Mouse (Mus musculus): ENCODE data around the gene Zfhx3. TPM values are rescaled to one million over a fixed set of nuclear protein-coding genes. Genes with fewer than 3 reads are reported as not detected.
A peak's percentile ranks its signal among the peaks of the same experiment; 100 is the strongest.

Zfhx3 gene
- polyA plus RNA-seq, 1 experiment from 2014 or later = 27.5 TPM

GRCm38 (mm10) chr8:108480141-108480540 is 537.7 kb downstream of the Zfhx3 start:
- Histone ChIP-seq H3K4me1 (ENCODE audit: control insufficient read depth, insufficient read depth, low read length) (no peaks in the 10 kb centered on the region), H3K4me2 (ENCODE audit: low read depth, low read length) (no peak overlapping the region), H3K4me3 (ENCODE audit: low read depth, low read length) (no peak overlapping the region), H3K9ac (replicated peaks; ENCODE audit: low read length) (no peak overlapping the region), H3K27me3 (ENCODE audit: control insufficient read depth, insufficient read depth, low read length) (no peaks in the 10 kb centered on the region), H3K36me3 (replicated peaks; ENCODE audit: control insufficient read depth, insufficient read depth, low read depth, low read length) (no peaks in the 10 kb centered on the region), H3K27ac (replicated peaks; ENCODE audit: low read depth, low read length) (no peak overlapping the region), H3K9me3 (replicated peaks; ENCODE audit: control insufficient read depth, low read length) (no peaks in the 10 kb centered on the region)
- no peak for DNase-seq (ENCODE audit: low spot score)
- 83% methylated on average over 12 of the region's 12 CpGs for WGBS
- ATAC-seq (replicated peaks; ENCODE audit: insufficient number of reproducible peaks, low FRiP score, low TSS enrichment, low read depth) = no peak

- peak; percentile 93 for ATAC-seq (replicated peaks; ENCODE audit: insufficient number of reproducible peaks, low FRiP score, low TSS enrichment, low read depth)
- Histone ChIP-seq H3K4me2 (ENCODE audit: low read depth, low read length) (no peak overlapping the region; the same call in 1 of the 2 replicates), H3K9ac (replicated peaks; ENCODE audit: low read length) (peak overlapping the region; percentile 22; the same call in 1 of the 2 replicates), H3K36me3 (replicated peaks; ENCODE audit: control insufficient read depth, insufficient read depth, low read depth, low read length) (no peaks in the 10 kb centered on the region), H3K4me3 (ENCODE audit: low read depth, low read length) (no peak overlapping the region), H3K9me3 (replicated peaks; ENCODE audit: control insufficient read depth, low read length) (no peaks in the 10 kb centered on the region), H3K27ac (replicated peaks; ENCODE audit: low read depth, low read length) (peak overlapping the region; percentile 79), H3K27me3 (ENCODE audit: control insufficient read depth, insufficient read depth, low read length) (no peaks in the 10 kb centered on the region), H3K4me1 (ENCODE audit: control insufficient read depth, insufficient read depth, low read length) (no peaks in the 10 kb centered on the region)
- DNase-seq (ENCODE audit: low spot score) = peak; percentile 82
- WGBS = 43% methylated on average over 11 of the region's 11 CpGs
These were observed 538.8 kb downstream of the Zfhx3 start for GRCm38 (mm10) chr8:108481167-108481815.

GRCm38 (mm10) chr8:108496101-108496500 is 553.7 kb downstream of the Zfhx3 start:
- Histone ChIP-seq H3K9me3 (replicated peaks; ENCODE audit: control insufficient read depth, low read length) (no peaks in the 10 kb centered on the region), H3K36me3 (replicated peaks; ENCODE audit: control insufficient read depth, insufficient read depth, low read depth, low read length) (no peaks in the 10 kb centered on the region), H3K27ac (replicated peaks; ENCODE audit: low read depth, low read length) (no peak overlapping the region), H3K4me1 (ENCODE audit: control insufficient read depth, insufficient read depth, low read length) (no peaks in the 10 kb centered on the region), H3K4me2 (ENCODE audit: low read depth, low read length) (no peak overlapping the region), H3K9ac (replicated peaks; ENCODE audit: low read length) (no peak overlapping the region), H3K27me3 (ENCODE audit: control insufficient read depth, insufficient read depth, low read length) (no peaks in the 10 kb centered on the region), H3K4me3 (ENCODE audit: low read depth, low read length) (no peak overlapping the region)
- 80% methylated on average over 12 of the region's 12 CpGs for WGBS
- no peak for DNase-seq (ENCODE audit: low spot score)
- ATAC-seq (replicated peaks; ENCODE audit: insufficient number of reproducible peaks, low FRiP score, low TSS enrichment, low read depth) = no peak

- ATAC-seq (replicated peaks; ENCODE audit: insufficient number of reproducible peaks, low FRiP score, low TSS enrichment, low read depth) = no peak
- 0 out of 2 replicates have a peak, but pooled peaks cover 2% of the 10 kb centered on the region for H3K4me1 ChIP-seq (ENCODE audit: control insufficient read depth, insufficient read depth, low read length)
- no peak overlapping the region for H3K4me3 ChIP-seq (ENCODE audit: low read depth, low read length)
- H3K27me3 ChIP-seq (ENCODE audit: control insufficient read depth, insufficient read depth, low read length) = no peaks in the 10 kb centered on the region
- H3K36me3 ChIP-seq (replicated peaks; ENCODE audit: control insufficient read depth, insufficient read depth, low read depth, low read length) = no peaks in the 10 kb centered on the region
- H3K27ac ChIP-seq (replicated peaks; ENCODE audit: low read depth, low read length) = no peak overlapping the region
- 84% methylated on average over 3 of the region's 3 CpGs for WGBS
- no peak overlapping the region for H3K9ac ChIP-seq (replicated peaks; ENCODE audit: low read length)
- H3K9me3 ChIP-seq (replicated peaks; ENCODE audit: control insufficient read depth, low read length) = no peaks in the 10 kb centered on the region
- H3K4me2 ChIP-seq (ENCODE audit: low read depth, low read length) = no peak overlapping the region
- DNase-seq (ENCODE audit: low spot score) = no peak
These were observed 564.3 kb downstream of the Zfhx3 start for GRCm38 (mm10) chr8:108506779-108507178.

- no peak for DNase-seq (ENCODE audit: low spot score)
- no peaks in the 10 kb centered on the region for H3K27me3 ChIP-seq (ENCODE audit: control insufficient read depth, insufficient read depth, low read length)
- H3K9me3 ChIP-seq (replicated peaks; ENCODE audit: control insufficient read depth, low read length) = no peaks in the 10 kb centered on the region
These were observed 565.3 kb downstream of the Zfhx3 start for GRCm38 (mm10) chr8:108507769-108508168.

GRCm38 (mm10) chr8:108510641-108511325 is 568.3 kb downstream of the Zfhx3 start:
- peak; percentile 70; the same call in 1 of the 2 replicates for ATAC-seq (replicated peaks; ENCODE audit: insufficient number of reproducible peaks, low FRiP score, low TSS enrichment, low read depth)
- H3K27ac ChIP-seq (replicated peaks; ENCODE audit: low read depth, low read length) = no peak overlapping the region
- WGBS = 36% methylated on average over 14 of the region's 14 CpGs

More at GRCm38 (mm10) chr8:108507769-108508168, 565.3 kb downstream of the Zfhx3 start:
- no peak overlapping the region for H3K27ac ChIP-seq (replicated peaks; ENCODE audit: low read depth, low read length)
- 0 out of 2 replicates have a peak, but pooled peaks cover 2% of the 10 kb centered on the region for H3K4me1 ChIP-seq (ENCODE audit: control insufficient read depth, insufficient read depth, low read length)
- WGBS = 84% methylated on average over 3 of the region's 3 CpGs
- no peak overlapping the region for H3K4me2 ChIP-seq (ENCODE audit: low read depth, low read length)
- H3K9ac ChIP-seq (replicated peaks; ENCODE audit: low read length) = no peak overlapping the region
- H3K36me3 ChIP-seq (replicated peaks; ENCODE audit: control insufficient read depth, insufficient read depth, low read depth, low read length) = no peaks in the 10 kb centered on the region
- no peak overlapping the region for H3K4me3 ChIP-seq (ENCODE audit: low read depth, low read length)
- ATAC-seq (replicated peaks; ENCODE audit: insufficient number of reproducible peaks, low FRiP score, low TSS enrichment, low read depth) = no peak

GRCm38 (mm10) chr8:108518116-108518515 is 575.7 kb downstream of the Zfhx3 start:
- Histone ChIP-seq H3K9ac (replicated peaks; ENCODE audit: low read length) (no peak overlapping the region), H3K9me3 (replicated peaks; ENCODE audit: control insufficient read depth, low read length) (no peaks in the 10 kb centered on the region), H3K27me3 (ENCODE audit: control insufficient read depth, insufficient read depth, low read length) (no peaks in the 10 kb centered on the region), H3K27ac (replicated peaks; ENCODE audit: low read depth, low read length) (no peak overlapping the region), H3K36me3 (replicated peaks; ENCODE audit: control insufficient read depth, insufficient read depth, low read depth, low read length) (no peaks in the 10 kb centered on the region), H3K4me1 (ENCODE audit: control insufficient read depth, insufficient read depth, low read length) (no peaks in the 10 kb centered on the region), H3K4me2 (ENCODE audit: low read depth, low read length) (no peak overlapping the region), H3K4me3 (ENCODE audit: low read depth, low read length) (no peak overlapping the region)
- DNase-seq (ENCODE audit: low spot score) = no peak
- no peak for ATAC-seq (replicated peaks; ENCODE audit: insufficient number of reproducible peaks, low FRiP score, low TSS enrichment, low read depth)
- WGBS = 92% methylated on average over 7 of the region's 7 CpGs

More at GRCm38 (mm10) chr8:108510641-108511325, 568.3 kb downstream of the Zfhx3 start:
- H3K9ac ChIP-seq (replicated peaks; ENCODE audit: low read length) = peak overlapping the region; percentile 7; the same call in 1 of the 2 replicates
- no peak overlapping the region for H3K4me2 ChIP-seq (ENCODE audit: low read depth, low read length)
- no peaks in the 10 kb centered on the region for H3K27me3 ChIP-seq (ENCODE audit: control insufficient read depth, insufficient read depth, low read length)
- H3K9me3 ChIP-seq (replicated peaks; ENCODE audit: control insufficient read depth, low read length) = no peaks in the 10 kb centered on the region
- H3K36me3 ChIP-seq (replicated peaks; ENCODE audit: control insufficient read depth, insufficient read depth, low read depth, low read length) = no peaks in the 10 kb centered on the region
- no peak overlapping the region for H3K4me3 ChIP-seq (ENCODE audit: low read depth, low read length)
- H3K4me1 ChIP-seq (ENCODE audit: control insufficient read depth, insufficient read depth, low read length) = 0 out of 2 replicates have a peak, but pooled peaks cover 2% of the 10 kb centered on the region
- DNase-seq (ENCODE audit: low spot score) = peak; percentile 29

GRCm38 (mm10) chr8:108522050-108522449 is 579.6 kb downstream of the Zfhx3 start:
- H3K9me3 ChIP-seq (replicated peaks; ENCODE audit: control insufficient read depth, low read length) = no peaks in the 10 kb centered on the region
- no peak overlapping the region for H3K4me3 ChIP-seq (ENCODE audit: low read depth, low read length)
- no peak overlapping the region for H3K27ac ChIP-seq (replicated peaks; ENCODE audit: low read depth, low read length)
- H3K9ac ChIP-seq (replicated peaks; ENCODE audit: low read length) = no peak overlapping the region
- ATAC-seq (replicated peaks; ENCODE audit: insufficient number of reproducible peaks, low FRiP score, low TSS enrichment, low read depth) (no peak), DNase-seq (ENCODE audit: low spot score) (no peak)
- H3K4me1 ChIP-seq (ENCODE audit: control insufficient read depth, insufficient read depth, low read length) = no peaks in the 10 kb centered on the region
- H3K36me3 ChIP-seq (replicated peaks; ENCODE audit: control insufficient read depth, insufficient read depth, low read depth, low read length) = no peaks in the 10 kb centered on the region
- H3K27me3 ChIP-seq (ENCODE audit: control insufficient read depth, insufficient read depth, low read length) = no peaks in the 10 kb centered on the region
- WGBS = 85% methylated on average over 4 of the region's 4 CpGs
- H3K4me2 ChIP-seq (ENCODE audit: low read depth, low read length) = no peak overlapping the region

Data from embryonic facial prominence, embryonic 11.5 days (tissue).